Mouse (Mus musculus): ENCODE results near the gene Taf5l. TPM values are rescaled to one million over a fixed set of nuclear protein-coding genes. Genes with fewer than 3 reads are reported as not detected.
A peak's percentile ranks its signal among the peaks of the same experiment; 100 is the strongest.
"Not testable (repeated sequence)": the region's sequence is repeated elsewhere in the genome, so short reads cannot be mapped to it uniquely, and the experiment has no call there.

Gene Taf5l
- total RNA-seq, 2 experiments from 2014 or later = 22.3 to 22.7 TPM

GRCm38 (mm10) chr8:123973495-123973894, 47.7 kb downstream of the Taf5l start:
- no peak for DNase-seq (ENCODE audit: low spot score in 2 of 2)

DNA sequence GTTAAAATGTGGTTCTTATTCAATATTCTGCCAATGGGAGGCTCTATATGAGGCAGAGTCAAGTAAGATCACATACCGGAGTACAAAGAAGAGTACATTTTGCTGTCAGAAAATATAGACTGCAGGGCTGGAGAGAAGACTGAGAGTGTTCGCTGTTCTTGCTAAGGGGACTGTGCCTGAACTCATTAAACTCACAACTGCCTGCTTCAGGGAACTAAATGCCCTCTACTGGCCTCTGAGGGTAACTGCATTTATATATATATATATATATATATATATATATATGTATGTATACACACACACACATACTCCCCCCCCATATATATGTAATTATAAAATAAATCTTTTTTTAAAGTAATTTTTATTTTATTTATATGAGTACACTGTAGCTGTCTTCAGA, 54.3 kb downstream of the Taf5l start:
- DNase-seq (ENCODE audit: low spot score in 2 of 2) = no peak

DNA sequence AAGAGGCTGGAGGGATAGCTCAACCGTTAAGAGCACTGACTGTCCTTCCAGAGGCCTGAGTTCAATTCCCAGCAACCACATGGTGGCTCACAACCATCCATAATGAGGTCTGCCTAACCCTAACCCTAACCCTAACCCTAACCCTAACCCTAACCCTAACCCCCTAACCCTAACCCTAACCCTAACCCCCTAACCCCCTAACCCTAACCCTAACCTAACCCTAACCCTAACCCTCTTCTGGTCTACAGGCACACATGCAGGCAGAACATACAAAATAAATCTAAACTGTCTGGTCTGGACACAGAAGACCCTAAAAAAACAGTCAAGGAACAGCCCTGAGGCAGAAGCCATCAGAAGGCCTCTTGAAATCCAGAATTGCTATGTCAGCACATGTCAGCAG, 59.8 kb downstream of the Taf5l start:
- DNase-seq (ENCODE audit: low spot score in 2 of 2) = no peak

DNA sequence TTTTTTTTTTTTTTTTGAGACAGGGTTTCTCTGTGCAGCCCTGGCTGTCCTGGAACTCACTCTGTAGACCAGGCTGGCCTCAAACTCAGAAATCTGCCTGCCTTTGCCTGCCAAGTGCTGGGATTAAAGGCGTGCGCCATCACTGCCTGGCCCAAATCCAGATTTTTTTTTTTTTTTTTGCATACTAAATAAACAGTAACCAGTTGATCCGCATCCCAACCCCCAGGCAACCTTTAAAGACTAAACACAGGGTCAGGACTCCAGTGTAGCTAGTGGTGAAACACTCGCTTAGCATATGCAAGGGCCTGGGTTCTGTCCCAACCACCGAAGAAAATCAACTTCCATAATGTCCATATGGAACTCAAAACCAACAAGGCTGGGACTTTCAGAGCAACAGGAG, 60.6 kb downstream of the Taf5l start:
- not testable (repeated sequence) for DNase-seq (ENCODE audit: low spot score in 2 of 2)

- DNase-seq (ENCODE audit: low spot score in 2 of 2) = peak in 1 of 2 experiments; percentile 22
These were observed 61.1 kb downstream of the Taf5l start for GRCm38 (mm10) chr8:123960056-123960455.

DNA sequence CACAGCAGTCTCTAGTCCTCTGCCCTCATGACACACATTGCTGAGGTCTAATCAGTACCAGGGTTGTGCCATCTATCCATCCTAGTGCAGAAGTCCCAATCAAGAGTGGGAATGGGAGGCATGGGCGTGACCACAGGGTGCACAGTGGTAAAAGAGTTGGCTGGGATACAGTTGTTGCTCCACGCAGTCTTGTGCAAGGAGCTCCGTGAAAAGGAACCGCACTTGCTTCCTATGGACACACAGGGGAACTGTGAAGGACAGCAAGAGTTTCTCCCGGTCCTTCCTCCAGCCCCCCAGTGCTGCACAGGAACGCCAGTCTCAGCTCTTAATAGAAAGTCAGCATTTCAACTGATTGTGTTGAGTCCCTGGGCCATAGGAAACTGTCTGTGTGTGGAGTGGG, 61.7 kb downstream of the Taf5l start:
- DNase-seq (ENCODE audit: low spot score in 2 of 2) = no peak

DNA sequence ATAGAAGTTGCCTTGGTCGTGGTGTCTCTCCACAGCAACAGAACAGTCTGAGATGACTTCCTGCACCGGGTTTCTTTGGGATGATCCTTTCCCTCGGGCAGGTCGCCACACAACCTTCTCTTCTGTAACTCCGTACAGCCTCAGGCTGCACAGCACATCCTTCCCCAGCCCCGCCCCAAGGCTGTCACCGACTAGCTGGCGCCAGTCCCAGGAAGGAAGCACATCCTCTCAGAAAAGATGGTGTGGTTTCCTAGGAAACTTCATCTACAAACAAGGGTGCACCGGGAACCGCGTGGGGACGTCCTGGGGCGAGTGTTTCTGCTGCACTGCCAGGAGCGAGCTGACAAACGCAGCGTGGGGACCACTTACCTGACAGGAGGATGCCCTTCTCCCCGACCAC, 63.1 kb downstream of the Taf5l start:
- DNase-seq (ENCODE audit: low spot score in 2 of 2) = no peak

DNA sequence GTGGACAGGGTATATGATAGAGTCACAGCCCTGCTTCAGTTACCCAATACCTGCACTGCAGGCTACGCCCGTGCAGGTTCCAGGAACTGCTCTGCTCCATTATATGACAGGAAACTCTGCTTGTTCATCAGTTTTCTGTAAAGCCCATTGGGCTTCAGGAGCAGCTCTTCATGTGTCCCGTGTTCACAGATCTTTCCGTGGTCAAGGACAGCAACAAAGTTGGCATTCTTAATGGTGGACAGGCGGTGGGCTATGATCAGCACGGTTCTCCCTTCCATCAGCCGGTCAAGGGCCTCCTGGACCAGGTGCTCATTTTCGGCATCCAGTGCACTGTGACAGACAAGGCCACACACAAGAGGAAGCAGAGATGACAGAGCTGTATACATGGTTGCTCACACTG, 67.0 kb downstream of the Taf5l start:
- DNase-seq (ENCODE audit: low spot score in 2 of 2) = no peak

GRCm38 (mm10) chr8:123953686-123954085, 67.5 kb downstream of the Taf5l start:
- no peak for DNase-seq (ENCODE audit: low spot score in 2 of 2)

DNA sequence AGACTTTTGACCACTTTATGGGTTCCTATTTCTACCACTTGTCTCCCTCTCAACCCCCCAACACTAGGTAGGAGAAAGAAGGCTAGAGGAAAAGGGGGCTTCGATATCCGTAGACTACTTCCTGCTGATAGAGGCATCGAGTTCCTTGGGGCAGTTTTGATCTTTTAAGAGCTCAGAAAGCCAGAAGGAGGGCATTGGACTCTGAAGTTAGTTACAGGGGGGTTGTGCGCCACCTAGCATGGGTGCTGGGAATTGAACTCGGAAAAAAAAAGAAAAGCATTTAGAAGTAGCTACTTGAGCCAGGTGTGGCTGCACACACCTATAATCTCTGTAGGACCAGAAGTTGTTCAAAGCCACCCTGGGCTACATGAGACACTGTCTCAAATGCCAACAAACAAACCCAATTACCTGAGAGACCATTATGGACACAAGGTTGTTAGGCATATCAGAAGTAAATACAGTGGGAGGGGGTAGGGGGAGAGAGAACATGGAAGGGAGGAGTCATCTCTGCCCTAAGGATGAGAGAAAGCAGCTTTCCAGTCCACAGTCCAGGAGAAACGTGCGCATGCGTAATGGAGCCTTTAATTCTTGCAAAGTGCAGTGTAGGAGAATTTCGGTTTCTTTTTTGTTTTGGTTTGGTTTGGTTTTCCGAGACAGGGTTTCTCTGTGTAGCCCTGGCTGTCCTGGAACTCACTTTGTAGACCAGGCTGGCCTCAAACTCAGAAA, 71.0 kb downstream of the Taf5l start:
- peak; percentile 38 to 51 for DNase-seq (ENCODE audit: low spot score in 2 of 2)

- no peak for DNase-seq (ENCODE audit: low spot score in 2 of 2)
These were observed 71.6 kb downstream of the Taf5l start for GRCm38 (mm10) chr8:123949686-123949986.

DNA sequence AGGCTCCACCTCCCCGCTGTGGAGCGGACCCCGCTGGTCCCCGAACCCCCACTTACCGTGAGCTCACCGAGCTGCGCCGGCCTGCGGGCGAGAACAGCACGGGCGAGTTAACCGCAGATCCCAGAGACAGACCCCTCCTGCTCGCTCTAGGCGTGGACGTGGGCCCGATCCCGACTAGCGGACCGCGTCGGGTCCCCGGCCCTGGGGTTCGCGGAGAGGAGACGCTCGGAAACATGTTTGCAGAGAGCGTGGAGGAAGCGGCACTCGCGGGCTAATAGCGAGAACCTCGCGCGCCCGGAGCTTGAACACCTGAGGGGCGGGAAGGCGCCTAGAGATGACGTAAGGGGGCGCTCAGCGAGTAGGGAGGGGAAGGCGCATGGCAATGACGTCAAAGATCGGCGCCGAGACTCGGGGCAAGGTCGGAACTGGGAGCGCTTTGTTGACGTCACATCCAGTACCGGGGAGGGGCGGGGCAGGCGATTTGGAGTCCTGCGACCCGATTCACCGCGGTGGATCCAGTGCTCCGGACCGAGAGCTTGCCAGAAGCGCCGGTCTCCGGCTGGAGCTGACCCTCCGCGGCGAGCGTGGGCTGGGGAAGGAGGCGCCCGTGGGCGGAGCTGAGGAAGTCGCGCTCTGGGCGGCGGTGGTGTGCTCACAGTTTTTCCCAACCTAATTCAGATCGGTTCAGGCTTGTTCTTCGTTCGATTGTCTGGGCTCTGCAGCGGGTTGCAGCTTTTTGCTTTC, 72.1 kb downstream of the Taf5l start, which contains the start of gene Nup133:
Nup133 (minus strand) TSS at position 324 of the 744 bp plus-strand sequence.
- DNase-seq (ENCODE audit: low spot score in 2 of 2) = peak; percentile 100

Small RNA genes lying within 50 kb of the gene (microRNA-seq; reads per million reads assigned to microRNA genes)
- 0 reads per million in 2 experiments for gene Mir1967 (ENCODE audit: borderline number of aligned reads in 2 of 2)

Other genes starting within 250 kb of the Taf5l start
- 10 to 100 TPM; 25.5 to 25.9 TPM for gene Rab4a, start 215.4 kb downstream of the Taf5l start, total RNA-seq (2021)
- 1 to 10 TPM; 1.1 to 1.5 TPM for gene Ccsap, start 161.2 kb downstream of the Taf5l start, total RNA-seq (2021)
- 10 to 100 TPM in 1 of 2 experiments, under 1 TPM in 1; 0.27 to 30.4 TPM for gene Acta1, start 126.6 kb downstream of the Taf5l start, total RNA-seq (2021)
- 10 to 100 TPM; 13.9 to 17.1 TPM for gene Nup133, start 72.1 kb downstream of the Taf5l start, total RNA-seq (2021)
- gene Abcb10, start 38.3 kb downstream of the Taf5l start, total RNA-seq (2021) = 10 to 100 TPM; 12.8 to 16.8 TPM
- gene Urb2, start 111 bp upstream of the Taf5l start, total RNA-seq (2021) = 10 to 100 TPM; 12.3 to 14.7 TPM
- 10 to 100 TPM; 54.3 to 63.6 TPM for gene Galnt2, start 210.0 kb upstream of the Taf5l start, total RNA-seq (2021)

Data from adrenal gland, adult 18-20 months (tissue).